Mouse (Mus musculus) kidney, adult 2 months (tissue): ENCODE results near the gene Zfp931. TPM values are rescaled to one million over a fixed set of nuclear protein-coding genes. Genes with fewer than 3 reads are reported as not detected.
A peak's percentile ranks its signal among the peaks of the same experiment; 100 is the strongest.
"Not testable (repeated sequence)": the region's sequence is repeated elsewhere in the genome, so short reads cannot be mapped to it uniquely, and the experiment has no call there.

Experiments
- DNase-seq: peaks from one replicate; pipeline ENCODE4 v3.0.0; 2021
- H3K27ac ChIP-seq: fragments of 200-500 bp; 2 replicates; pipeline ENCODE4 v1.5.1; 2012; ENCODE audit warnings: low read depth, low read length, control low read depth, inconsistent platforms; ENCODE audit not compliant: insufficient read depth
- H3K27me3 ChIP-seq: fragments of 200-500 bp; replicated peaks from 2 replicates; pipeline ENCODE4 v1.6.1; 2012; ENCODE audit warnings: mild to moderate bottlenecking, moderate library complexity, low read length, inconsistent platforms; ENCODE audit not compliant: control insufficient read depth, insufficient read depth
- H3K36me3 ChIP-seq: fragments of 200-500 bp; 2 replicates; pipeline ENCODE4 v1.6.1; 2012; ENCODE audit warnings: mild to moderate bottlenecking, moderate library complexity, low read length, inconsistent platforms; ENCODE audit not compliant: control insufficient read depth, insufficient read depth
- H3K4me1 ChIP-seq: fragments of 200-500 bp; 2 replicates; pipeline ENCODE4 v1.6.1; 2011; ENCODE audit warnings: low read length; ENCODE audit not compliant: control insufficient read depth, insufficient read depth
- H3K4me3 ChIP-seq: fragments of 200-500 bp; 2 replicates; pipeline ENCODE4 v1.5.1; 2011; ENCODE audit warnings: mild to moderate bottlenecking, low read depth, low read length, control low read depth; ENCODE audit not compliant: insufficient read depth
- CTCF ChIP-seq: fragments of 200-500 bp; conservative IDR thresholded peaks from 2 replicates; pipeline ENCODE4 v1.5.1; 2011; ENCODE audit warnings: low read depth, mild to moderate bottlenecking, control low read depth, low read length, moderate library complexity, mixed read lengths; ENCODE audit not compliant: insufficient read depth, insufficient read length
- POLR2A ChIP-seq: fragments of 200-500 bp; IDR thresholded peaks from one replicate; pipeline ENCODE4 v1.6.1; 2011; ENCODE audit warnings: low read depth, low read length, control low read depth
- WGBS: fragments of 180-500 bp; shearing (Covaris S2); methylation state at CpG from one replicate; pipeline ENCODE4 v1.1.7; 2018; 5-methylcytosine and 5-hydroxymethylcytosine counted together
- polyA plus RNA-seq: library from polyadenylated mRNA; depleted of rRNA; stranded (reverse); fragments of >200 nt; gene quantifications from 2 replicates; pipeline ENCODE4 v1.2.3, GENCODE M21; 2012; rRNA removed

The Zfp931 gene
- polyA plus RNA-seq, 1 experiment = 3.2 TPM

GRCm38 (mm10) chr2:178058195-178058594 is 20.1 kb downstream of the Zfp931 start:
- 3% methylated on average over 1 of the region's 1 CpGs for WGBS
- Histone ChIP-seq H3K27ac (no peak overlapping the region), H3K27me3 (no peaks in the 10 kb centered on the region), H3K4me1 (no peaks in the 10 kb centered on the region), H3K36me3 (no peaks in the 10 kb centered on the region), H3K4me3 (no peak overlapping the region)
- peak; percentile 67 for DNase-seq
- no peak for TF ChIP-seq POLR2A
- TF ChIP-seq CTCF = peak; percentile 51

- not testable (repeated sequence) for H3K36me3 ChIP-seq
- 70% methylated on average over 3 of the region's 3 CpGs for WGBS
These were observed 50.7 kb downstream of the Zfp931 start for GRCm38 (mm10) chr2:178027601-178028000.

GRCm38 (mm10) chr2:178023861-178024260 is 54.4 kb downstream of the Zfp931 start:
- not testable (repeated sequence) for H3K27me3 ChIP-seq, H3K4me1 ChIP-seq, H3K36me3 ChIP-seq, H3K27ac ChIP-seq
- 6% methylated on average over 2 of the region's 2 CpGs for WGBS
- peak overlapping the region; percentile 75 for H3K4me3 ChIP-seq
- peak; percentile 29 for DNase-seq

More at GRCm38 (mm10) chr2:178027601-178028000, 50.7 kb downstream of the Zfp931 start:
- not testable (repeated sequence) for H3K27ac ChIP-seq, H3K4me3 ChIP-seq, H3K4me1 ChIP-seq, H3K27me3 ChIP-seq
- peak; percentile 66 for DNase-seq

GRCm38 (mm10) chr2:178023011-178023611 is 55.2 kb downstream of the Zfp931 start, which contains the start of gene Zfp971:
Zfp971 (plus strand) TSS chr2:178023284.
- H3K36me3 ChIP-seq, H3K27me3 ChIP-seq, H3K4me1 ChIP-seq: not testable (repeated sequence)
- DNase-seq = peak; percentile 86
- H3K27ac ChIP-seq = peak within 1 kb of the TSS; percentile 79
- H3K4me3 ChIP-seq = peak within 1 kb of the TSS; percentile 75
- 1% methylated on average over 14 of the region's 15 CpGs for WGBS

- WGBS = 72% methylated on average over 8 of the region's 8 CpGs
- H3K4me1 ChIP-seq, H3K27ac ChIP-seq, H3K36me3 ChIP-seq, H3K4me3 ChIP-seq, DNase-seq, H3K27me3 ChIP-seq: not testable (repeated sequence)
These were observed 57.5 kb downstream of the Zfp931 start for GRCm38 (mm10) chr2:178020773-178021172.

GRCm38 (mm10) chr2:178019486-178019885 is 58.8 kb downstream of the Zfp931 start:
- H3K4me3 ChIP-seq, H3K27ac ChIP-seq, H3K4me1 ChIP-seq, H3K27me3 ChIP-seq, DNase-seq, H3K36me3 ChIP-seq: not testable (repeated sequence)
- WGBS = 90% methylated on average over 3 of the region's 3 CpGs

Other genes starting within 250 kb of the Zfp931 start
- gene Gm14325, start 238.1 kb downstream of the Zfp931 start, polyA plus RNA-seq = 11.7 and 12.6 TPM in 2 replicates
- gene Gm14327, start 181.4 kb downstream of the Zfp931 start, polyA plus RNA-seq = 0.38 and 0.94 TPM in 2 replicates
- gene Zfp972, start 152.9 kb downstream of the Zfp931 start, polyA plus RNA-seq = 0.17 TPM in 1 of 2 replicates, not detected in the other
- 2.9 and 3.8 TPM in 2 replicates for gene Gm14326, start 121.2 kb downstream of the Zfp931 start, polyA plus RNA-seq
- 1.3 and 1.7 TPM in 2 replicates for gene Zfp971, start 55.2 kb downstream of the Zfp931 start, polyA plus RNA-seq
- 0.05 and 0.17 TPM in 2 replicates for gene Phactr3, start 40.5 kb upstream of the Zfp931 start, polyA plus RNA-seq